Mouse (Mus musculus) heart, embryonic 15.5 days (tissue): ENCODE data around the gene Clint1. TPM values are rescaled to one million over a fixed set of nuclear protein-coding genes. Genes with fewer than 3 reads are reported as not detected.

Experiments used
- ATAC-seq: fragments of 200-750 bp; cut with Nextera tagmentation; replicated peaks from 2 replicates; pipeline ENCODE4 v1.8.0; 2017; ENCODE audit warnings: low read depth, moderate TSS enrichment; ENCODE audit not compliant: insufficient number of reproducible peaks, insufficient read depth, low FRiP score
- H3K27ac ChIP-seq: fragments of 300-500 bp; sonication (generic); 2 replicates; pipeline ENCODE4 v1.5.1; 2015; ENCODE audit warnings: mild to moderate bottlenecking, inconsistent platforms
- H3K27me3 ChIP-seq: fragments of 300-500 bp; sonication (generic); 2 replicates; pipeline ENCODE4 v1.6.1; 2015; ENCODE audit warnings: inconsistent platforms
- H3K36me3 ChIP-seq: fragments of 300-500 bp; sonication (generic); 2 replicates; pipeline ENCODE4 v1.6.1; 2015; ENCODE audit warnings: mild to moderate bottlenecking, inconsistent platforms
- H3K4me1 ChIP-seq: fragments of 300-500 bp; sonication (generic); replicated peaks from 2 replicates; pipeline ENCODE4 v1.6.1; 2015; ENCODE audit warnings: inconsistent platforms
- H3K4me2 ChIP-seq: fragments of 300-500 bp; sonication (generic); 2 replicates; pipeline ENCODE4 v1.6.1; 2015; ENCODE audit warnings: inconsistent platforms, mild to moderate bottlenecking, moderate library complexity
- H3K4me3 ChIP-seq: fragments of 300-500 bp; sonication (generic); 2 replicates; pipeline ENCODE4 v1.5.1; 2015; ENCODE audit warnings: mild to moderate bottlenecking, inconsistent platforms
- H3K9ac ChIP-seq: fragments of 300-500 bp; sonication (generic); 2 replicates; pipeline ENCODE4 v1.6.1; 2015; ENCODE audit warnings: mild to moderate bottlenecking, inconsistent platforms
- H3K9me3 ChIP-seq: fragments of 300-500 bp; sonication (generic); replicated peaks from 2 replicates; pipeline ENCODE4 v1.6.1; 2016; ENCODE audit warnings: inconsistent platforms
- WGBS: fragments of 180-500 bp; shearing (Covaris S2); methylation state at CpG from one replicate; pipeline ENCODE4 v1.1.7; 2015; ENCODE audit warnings: mixed read lengths; 5-methylcytosine and 5-hydroxymethylcytosine counted together
- polyA plus RNA-seq: library from polyadenylated mRNA; unstranded; fragments of >200 nt; fragmentation: Nextera tagmentation; extraction: Ambion mirVana; gene quantifications from 2 replicates; pipeline ENCODE4 v1.2.1, GENCODE M21; 2015

Gene Clint1
- polyA plus RNA-seq, 1 experiment from 2014 or later: 44.4 TPM

DNA sequence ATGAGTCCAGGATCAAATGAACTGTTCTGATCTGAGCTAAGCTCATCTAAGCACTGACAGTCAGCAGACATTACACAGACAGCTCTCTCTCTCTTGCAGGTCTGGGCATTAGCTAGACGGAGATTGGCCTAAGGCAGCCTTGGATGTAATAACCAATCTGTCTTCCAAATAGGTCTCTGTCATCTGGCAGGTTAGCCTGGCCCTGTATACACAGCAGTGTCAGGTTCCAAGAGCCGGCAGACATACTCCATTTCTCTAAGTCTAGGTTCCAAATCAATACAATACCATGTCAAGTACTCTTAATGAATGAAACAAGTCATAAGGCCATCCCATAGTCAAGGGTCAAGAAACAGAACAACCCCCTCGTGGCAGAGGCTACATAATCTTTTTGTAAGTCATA, 33.9 kb upstream of the Clint1 start:
- no peaks in the 10 kb centered on the region for H3K9me3 ChIP-seq
- 46% methylated on average over 3 of the region's 3 CpGs for WGBS
- no peak overlapping the region for H3K4me2 ChIP-seq
- no peak overlapping the region for H3K27ac ChIP-seq
- no peaks in the 10 kb centered on the region for H3K36me3 ChIP-seq
- H3K4me3 ChIP-seq: no peak overlapping the region
- no peak; the same call in 1 of the 2 replicates for ATAC-seq
- H3K27me3 ChIP-seq: no peaks in the 10 kb centered on the region
- H3K9ac ChIP-seq: no peak overlapping the region
- H3K4me1 ChIP-seq: no peaks in the 10 kb centered on the region

- Histone ChIP-seq H3K4me1 (no peaks in the 10 kb centered on the region), H3K27ac (no peak overlapping the region), H3K36me3 (no peaks in the 10 kb centered on the region), H3K27me3 (no peaks in the 10 kb centered on the region), H3K4me3 (no peak overlapping the region), H3K4me2 (no peak overlapping the region), H3K9ac (no peak overlapping the region), H3K9me3 (no peaks in the 10 kb centered on the region)
- no peak for ATAC-seq
- 88% methylated on average over 6 of the region's 6 CpGs for WGBS
Measured at GRCm38 (mm10) chr11:45820930-45821329, 30.9 kb upstream of the Clint1 start.

- Histone ChIP-seq H3K9me3 (no peaks in the 10 kb centered on the region), H3K27me3 (no peaks in the 10 kb centered on the region), H3K9ac (no peak overlapping the region), H3K4me2 (no peak overlapping the region), H3K4me3 (no peak overlapping the region), H3K27ac (peak overlapping the region; percentile 83), H3K4me1 (peaks cover 26% of the 10 kb centered on the region), H3K36me3 (no peaks in the 10 kb centered on the region)
- peak; percentile 73 for ATAC-seq
Measured at GRCm38 (mm10) chr11:45830112-45830511, 21.7 kb upstream of the Clint1 start.

- Histone ChIP-seq H3K27ac (peak overlapping the region; percentile 83), H3K9me3 (no peaks in the 10 kb centered on the region), H3K36me3 (no peaks in the 10 kb centered on the region), H3K27me3 (no peaks in the 10 kb centered on the region), H3K4me2 (peak overlapping the region; percentile 19; the same call in 1 of the 2 replicates), H3K4me3 (no peak overlapping the region), H3K9ac (no peak overlapping the region), H3K4me1 (peaks cover 26% of the 10 kb centered on the region)
- 35% methylated on average over 9 of the region's 9 CpGs for WGBS
- ATAC-seq: peak; percentile 83
Measured at GRCm38 (mm10) chr11:45830743-45831310, 21.0 kb upstream of the Clint1 start.

GRCm38 (mm10) chr11:45831476-45832143, 20.2 kb upstream of the Clint1 start:
- Histone ChIP-seq H3K4me1 (peaks cover 26% of the 10 kb centered on the region), H3K9ac (no peak overlapping the region), H3K27me3 (no peaks in the 10 kb centered on the region), H3K9me3 (no peaks in the 10 kb centered on the region), H3K4me2 (peak overlapping the region; percentile 19; the same call in 1 of the 2 replicates), H3K4me3 (no peak overlapping the region), H3K36me3 (no peaks in the 10 kb centered on the region), H3K27ac (peak overlapping the region; percentile 83)
- no peak for ATAC-seq
- WGBS: 81% methylated on average over 15 of the region's 15 CpGs

DNA sequence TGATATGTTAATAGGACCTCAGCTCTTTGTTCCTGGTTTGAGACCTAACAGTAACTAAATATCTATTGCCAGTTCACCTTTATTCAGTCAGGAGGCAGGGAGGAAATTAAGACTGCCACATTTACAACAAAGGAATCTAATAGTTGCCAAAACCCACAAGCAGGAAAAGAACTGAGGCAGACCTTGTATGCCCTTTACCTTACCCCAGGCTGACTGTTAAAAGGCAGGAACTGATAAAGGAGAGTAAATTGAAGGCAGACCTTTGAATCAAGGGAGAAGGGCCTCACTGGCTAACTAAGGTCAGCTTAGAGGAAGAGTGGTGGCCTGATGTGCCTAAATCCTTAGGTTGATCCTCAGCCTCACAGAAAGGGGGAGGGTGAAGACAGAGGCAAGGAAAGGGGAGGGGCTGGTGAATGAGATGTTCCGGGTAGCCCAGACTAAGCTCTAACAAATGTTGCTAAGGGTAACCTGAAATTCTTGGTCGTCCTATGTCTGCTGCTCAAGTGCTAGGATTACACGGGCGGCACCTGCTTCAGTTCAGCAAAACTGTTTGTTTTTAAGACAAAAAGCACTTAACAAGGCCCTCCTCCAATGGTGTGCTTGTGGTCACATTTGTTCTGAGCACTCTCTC, 16.1 kb upstream of the Clint1 start:
- Histone ChIP-seq H3K27ac (no peak overlapping the region), H3K9me3 (no peaks in the 10 kb centered on the region), H3K4me1 (peaks cover 18% of the 10 kb centered on the region), H3K4me2 (no peak overlapping the region), H3K4me3 (no peak overlapping the region), H3K9ac (no peak overlapping the region), H3K27me3 (no peaks in the 10 kb centered on the region), H3K36me3 (no peaks in the 10 kb centered on the region)
- no peak for ATAC-seq
- WGBS: 49% methylated on average over 4 of the region's 4 CpGs

GRCm38 (mm10) chr11:45837257-45837817, 14.5 kb upstream of the Clint1 start:
- WGBS: 62% methylated on average over 5 of the region's 5 CpGs
- H3K4me2 ChIP-seq: no peak overlapping the region
- no peak for ATAC-seq
- H3K4me3 ChIP-seq: no peak overlapping the region
- H3K9me3 ChIP-seq: no peaks in the 10 kb centered on the region
- no peaks in the 10 kb centered on the region for H3K27me3 ChIP-seq
- no peak overlapping the region for H3K9ac ChIP-seq
- H3K4me1 ChIP-seq: peaks cover 4% of the 10 kb centered on the region; the same call in 1 of the 2 replicates
- H3K36me3 ChIP-seq: no peaks in the 10 kb centered on the region
- no peak overlapping the region for H3K27ac ChIP-seq

GRCm38 (mm10) chr11:45838450-45838849, 13.4 kb upstream of the Clint1 start:
- H3K4me2 ChIP-seq: no peak overlapping the region
- H3K9ac ChIP-seq: no peak overlapping the region
- H3K36me3 ChIP-seq: no peaks in the 10 kb centered on the region
- no peak overlapping the region for H3K4me3 ChIP-seq
- no peaks in the 10 kb centered on the region for H3K27me3 ChIP-seq
- no peaks in the 10 kb centered on the region for H3K9me3 ChIP-seq
- WGBS: 76% methylated on average over 3 of the region's 3 CpGs
- no peak for ATAC-seq
- peaks cover 4% of the 10 kb centered on the region; the same call in 1 of the 2 replicates for H3K4me1 ChIP-seq
- no peak overlapping the region for H3K27ac ChIP-seq

DNA sequence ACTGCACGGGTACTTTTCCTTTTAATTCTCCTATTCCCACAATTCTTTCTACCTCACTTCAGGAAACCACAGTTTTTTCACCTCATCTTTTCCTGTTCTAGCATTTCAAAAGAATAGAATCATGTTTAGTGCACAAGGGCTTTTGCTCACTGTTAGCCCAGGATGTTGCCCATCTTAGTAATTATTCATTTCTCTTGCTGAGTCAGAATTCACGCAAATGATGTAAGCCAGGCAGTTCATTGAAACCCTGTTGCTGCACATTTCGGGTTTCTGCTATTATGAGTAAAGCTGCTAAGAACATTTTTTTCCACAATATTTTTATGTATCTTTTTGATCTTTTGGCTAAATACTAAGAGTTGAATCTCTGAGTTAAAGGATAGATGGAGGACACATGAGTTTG, 11.5 kb upstream of the Clint1 start:
- no peaks in the 10 kb centered on the region for H3K36me3 ChIP-seq
- ATAC-seq: no peak

DNA sequence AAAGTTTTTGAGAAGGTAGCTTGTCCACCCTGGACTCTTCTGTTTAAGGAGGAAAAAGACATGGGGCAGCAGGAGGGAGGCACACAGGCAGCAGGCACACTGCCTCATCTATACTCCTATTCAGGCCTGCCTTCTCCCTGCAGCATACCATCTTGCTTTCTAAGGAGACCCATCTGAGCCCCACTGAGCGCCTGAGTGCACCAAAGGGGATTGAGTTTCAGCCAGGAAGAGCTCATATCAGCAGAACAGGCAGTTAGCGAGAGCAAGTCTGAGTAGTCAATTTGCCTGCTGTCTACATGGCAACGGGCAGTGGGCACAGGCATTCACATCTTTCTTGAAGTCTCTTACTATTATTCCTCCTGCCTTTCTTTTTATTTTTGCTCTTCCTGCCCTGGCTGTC, 5.8 kb upstream of the Clint1 start:
- H3K4me3 ChIP-seq: no peak overlapping the region
- H3K4me1 ChIP-seq: no peaks in the 10 kb centered on the region
- H3K9ac ChIP-seq: no peak overlapping the region
- H3K9me3 ChIP-seq: no peaks in the 10 kb centered on the region
- no peak overlapping the region for H3K27ac ChIP-seq
- 43% methylated on average over 3 of the region's 3 CpGs for WGBS
- no peak for ATAC-seq
- no peaks in the 10 kb centered on the region for H3K36me3 ChIP-seq
- H3K4me2 ChIP-seq: no peak overlapping the region
- no peaks in the 10 kb centered on the region for H3K27me3 ChIP-seq

More for the DNA sequence above, 11.5 kb upstream of the Clint1 start:
- 85% methylated on average over 3 of the region's 3 CpGs for WGBS
- no peak overlapping the region for H3K9ac ChIP-seq
- no peak overlapping the region for H3K27ac ChIP-seq
- no peaks in the 10 kb centered on the region for H3K27me3 ChIP-seq
- H3K4me2 ChIP-seq: no peak overlapping the region
- H3K9me3 ChIP-seq: no peaks in the 10 kb centered on the region
- no peak overlapping the region for H3K4me3 ChIP-seq
- no peaks in the 10 kb centered on the region for H3K4me1 ChIP-seq

GRCm38 (mm10) chr11:45847548-45847947, 4.3 kb upstream of the Clint1 start:
- no peaks in the 10 kb centered on the region for H3K4me1 ChIP-seq
- H3K27me3 ChIP-seq: no peaks in the 10 kb centered on the region
- no peak overlapping the region for H3K4me3 ChIP-seq
- H3K9ac ChIP-seq: no peak overlapping the region
- ATAC-seq: no peak
- no peaks in the 10 kb centered on the region for H3K9me3 ChIP-seq
- no peaks in the 10 kb centered on the region for H3K36me3 ChIP-seq
- H3K27ac ChIP-seq: no peak overlapping the region
- no peak overlapping the region for H3K4me2 ChIP-seq
- WGBS: 66% methylated on average over 7 of the region's 7 CpGs
